Mouse (Mus musculus) megakaryocyte-erythroid progenitor cell, adult 5-6 weeks (primary cell): ENCODE measurements around the gene Mrps35. TPM values are rescaled to one million over a fixed set of nuclear protein-coding genes. Genes with fewer than 3 reads are reported as not detected.

ENCODE experiments used
- ATAC-seq: replicated peaks from 2 replicates; pipeline ENCODE4 v1.8.0; 2016; ENCODE audit warnings: mild to moderate bottlenecking, inconsistent platforms; ENCODE audit not compliant: severe bottlenecking, poor library complexity, low FRiP score, low TSS enrichment
- total RNA-seq, 2 experiments: library from RNA; stranded (forward) in 1 of 2; stranded (reverse) in 1 of 2; fragments of 200-1000, 215-1000 nt in 1 of 2; fragments of >200 nt in 1 of 2; fragmentation: Nextera tagmentation in 1 of 2; gene quantifications; 2 replicates each; pipeline ENCODE4 v1.2.3; 2014 to 2017

Mrps35 gene
- total RNA-seq, 2 experiments from 2014 or later = 94.4 to 115 TPM

GRCm38 (mm10) chr6:147024761-147025160 is 17.8 kb upstream of the Mrps35 start:
- no peak for ATAC-seq

DNA sequence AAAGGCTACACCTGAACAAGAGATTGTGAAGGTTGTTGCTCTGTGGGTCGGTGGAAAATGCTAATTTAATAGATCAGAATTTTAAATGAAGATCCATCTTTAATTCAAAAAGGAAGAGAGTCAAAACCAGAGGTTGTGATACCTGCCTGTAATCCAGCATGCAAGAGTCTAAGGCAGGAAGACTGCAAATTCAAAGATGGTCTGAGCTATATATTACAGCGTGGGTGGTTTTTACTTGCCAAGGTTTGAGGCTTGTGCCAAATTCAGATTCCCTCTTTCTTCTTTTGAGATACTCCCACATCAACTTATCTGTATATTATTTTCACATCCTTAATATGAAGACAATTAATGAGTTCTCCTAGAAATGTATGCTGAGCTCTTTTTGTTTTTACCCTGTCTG is 14.2 kb upstream of the Mrps35 start:
- no peak for ATAC-seq

DNA sequence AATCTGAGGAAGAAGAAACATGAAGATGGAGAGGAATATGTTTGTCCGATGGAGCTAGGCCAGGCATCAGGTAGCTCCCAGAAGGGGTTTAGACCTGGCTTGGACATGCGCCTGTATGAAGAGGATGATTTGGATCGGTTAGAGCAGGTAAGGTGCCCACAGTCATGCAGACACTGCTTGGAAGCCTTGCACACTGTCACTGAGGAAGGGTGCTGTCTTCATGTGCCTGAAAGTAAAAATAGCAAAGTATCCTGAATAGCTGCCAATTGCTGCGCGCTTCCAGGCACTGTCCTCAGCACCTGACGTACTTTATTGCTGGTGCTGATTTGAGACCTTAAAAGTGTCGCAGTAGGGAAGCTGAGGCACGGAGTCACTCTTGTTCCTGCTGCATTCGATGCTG is 13.0 kb upstream of the Mrps35 start:
- ATAC-seq = no peak

DNA sequence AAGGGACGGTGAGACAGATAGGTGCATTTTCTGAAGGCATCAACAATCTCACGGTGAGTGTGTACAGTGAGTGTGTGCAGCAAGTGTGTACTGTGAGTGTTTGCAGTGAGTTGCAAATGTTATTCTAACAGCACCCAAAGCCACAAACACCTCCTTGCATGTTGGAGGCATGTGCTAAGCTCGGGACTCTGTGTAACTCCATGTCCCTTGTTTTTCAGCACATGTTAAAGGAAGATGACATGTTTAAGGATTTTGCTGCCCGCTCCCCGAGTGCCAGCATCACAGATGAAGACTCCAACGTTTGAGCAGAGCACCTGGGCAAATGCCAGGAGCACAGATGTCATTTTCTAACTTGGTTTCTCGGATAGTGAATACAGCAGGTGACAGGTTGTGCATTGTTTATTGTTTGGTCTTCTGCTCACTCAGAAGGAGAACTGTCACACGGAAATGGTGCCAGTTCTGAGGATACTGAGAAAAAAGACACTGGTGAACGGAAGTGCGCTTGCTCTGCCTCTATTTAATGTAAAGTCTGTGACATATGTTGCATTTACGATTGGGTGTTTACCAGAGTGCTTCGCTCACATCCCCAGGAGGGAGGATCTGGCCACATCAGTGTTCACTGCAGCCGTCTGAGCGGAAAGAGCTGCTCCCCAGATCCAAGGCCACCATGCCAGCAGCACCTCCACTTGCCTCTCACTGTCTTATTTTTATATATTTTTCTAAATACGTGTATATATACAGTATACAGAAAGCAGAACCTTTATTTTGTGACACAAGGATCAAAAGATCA is 12.3 kb upstream of the Mrps35 start:
- no peak for ATAC-seq

GRCm38 (mm10) chr6:147032303-147032925 is 10.2 kb upstream of the Mrps35 start, which contains the start of gene Rep15:
Rep15 (plus strand) TSS chr6:147032584.
- ATAC-seq = no peak

GRCm38 (mm10) chr6:147043633-147044032 is 1.1 kb downstream of the Mrps35 start:
- no peak for ATAC-seq

GRCm38 (mm10) chr6:147049239-147049805 is 6.8 kb downstream of the Mrps35 start:
- ATAC-seq = no peak

DNA sequence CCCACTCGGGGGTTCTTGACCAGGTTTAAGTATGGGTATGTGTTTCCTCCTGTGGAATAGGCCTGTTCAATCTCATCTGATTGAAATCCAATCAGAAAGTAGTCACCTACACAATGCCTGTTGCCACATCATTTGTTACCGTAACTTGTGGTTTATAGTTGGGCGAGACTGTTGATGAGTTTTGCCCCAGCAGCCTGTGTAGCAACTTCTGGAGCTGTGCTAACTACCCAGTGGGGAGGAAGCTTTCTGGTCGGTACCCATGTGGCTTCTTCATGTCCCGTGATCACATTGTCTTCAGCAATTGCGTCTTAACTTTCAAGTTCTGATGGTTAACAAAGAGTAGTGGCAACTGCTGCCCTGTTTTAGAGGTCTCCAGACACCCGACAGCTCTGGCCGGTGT is 9.1 kb downstream of the Mrps35 start:
- ATAC-seq = no peak

GRCm38 (mm10) chr6:147052440-147052839 is 9.9 kb downstream of the Mrps35 start:
- ATAC-seq = no peak

DNA sequence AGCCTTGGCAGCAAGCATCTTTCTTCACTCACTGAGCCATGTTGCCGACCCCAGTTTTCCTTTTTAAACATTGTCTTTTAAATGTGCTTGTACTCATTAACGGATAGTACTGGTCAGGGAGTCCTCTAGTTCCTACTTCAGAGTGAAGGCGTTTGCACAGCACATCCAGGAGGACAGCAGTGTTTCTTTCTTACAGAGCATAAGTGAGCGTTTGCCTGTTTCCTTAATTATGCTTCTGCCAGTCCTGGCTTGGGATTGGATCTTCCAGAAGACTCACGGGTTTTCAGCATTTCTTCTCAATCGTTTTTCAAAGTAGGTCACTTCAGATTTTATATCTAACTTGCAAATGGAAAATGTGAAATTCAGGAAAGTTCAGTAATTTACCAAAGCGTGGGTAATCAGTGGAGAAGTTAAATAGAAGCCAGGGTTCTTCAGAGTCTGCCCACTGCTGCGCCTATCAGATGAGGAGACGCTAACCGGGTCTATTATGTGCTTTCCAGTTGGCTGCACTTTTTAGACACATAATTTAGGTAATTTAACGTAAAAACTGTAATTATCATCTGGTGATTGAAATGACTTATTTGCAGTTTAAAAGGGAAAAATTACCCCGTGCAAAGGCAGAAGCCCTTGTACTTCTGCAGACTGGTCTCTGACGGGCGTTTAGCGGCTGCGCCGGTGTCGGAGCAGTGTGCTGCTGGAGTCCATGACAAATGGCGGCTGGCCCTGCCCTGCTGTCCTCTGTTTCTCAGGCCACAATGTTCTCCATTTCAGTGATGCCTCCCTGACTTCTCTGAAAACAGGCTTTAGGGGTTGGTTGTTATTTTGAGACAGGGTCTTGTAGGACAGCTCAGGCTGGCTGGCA is 11.5 kb downstream of the Mrps35 start:
- ATAC-seq = no peak

DNA sequence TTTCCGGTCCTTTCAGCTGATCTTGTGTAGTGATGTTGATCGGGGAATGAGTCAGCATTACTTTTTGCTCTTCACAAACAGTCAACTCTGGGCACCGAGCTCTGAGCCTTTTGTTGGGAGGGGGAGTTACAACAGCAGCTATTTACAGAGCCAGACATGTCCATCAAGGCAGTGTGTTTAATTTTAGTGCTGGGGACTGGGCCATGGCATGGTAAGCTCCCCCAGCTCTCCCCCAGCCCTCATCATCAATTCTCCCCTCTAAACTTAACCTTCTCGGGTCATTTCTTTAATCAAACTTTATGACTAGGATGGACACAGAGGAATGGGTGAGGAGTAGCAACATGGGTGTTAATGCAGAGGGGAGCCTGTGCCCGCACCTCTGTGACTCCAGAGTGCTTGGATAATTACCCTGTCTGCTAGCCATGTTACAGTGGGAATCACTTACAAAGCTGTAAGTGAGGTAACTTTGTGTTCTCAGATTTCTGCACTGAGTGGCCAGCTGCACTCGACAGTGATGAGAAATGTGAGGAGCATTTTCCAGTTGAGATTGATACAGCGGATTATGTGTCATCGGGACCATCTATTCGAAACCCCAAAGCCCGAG is 12.9 kb downstream of the Mrps35 start:
- no peak for ATAC-seq

DNA sequence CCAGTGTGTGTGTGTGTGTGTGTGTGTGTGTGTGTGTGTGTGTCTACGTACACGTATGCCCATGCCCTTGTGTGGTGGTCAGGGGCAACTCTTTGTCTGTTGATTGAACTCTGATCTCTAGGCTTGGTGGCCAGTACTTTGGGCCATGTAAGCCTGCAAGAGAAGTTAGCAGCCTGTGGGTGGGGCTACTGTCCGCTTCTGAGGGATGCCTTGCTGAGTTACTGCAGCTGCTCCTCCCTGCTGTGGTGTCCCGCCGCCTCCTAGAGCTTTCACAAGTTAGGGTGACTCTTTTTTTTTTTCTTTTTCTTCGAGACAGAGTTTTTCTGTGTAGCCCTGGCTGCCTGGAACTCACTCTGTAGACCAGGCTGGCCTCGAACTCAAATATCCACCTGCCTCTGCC is 16.8 kb downstream of the Mrps35 start:
- no peak for ATAC-seq

DNA sequence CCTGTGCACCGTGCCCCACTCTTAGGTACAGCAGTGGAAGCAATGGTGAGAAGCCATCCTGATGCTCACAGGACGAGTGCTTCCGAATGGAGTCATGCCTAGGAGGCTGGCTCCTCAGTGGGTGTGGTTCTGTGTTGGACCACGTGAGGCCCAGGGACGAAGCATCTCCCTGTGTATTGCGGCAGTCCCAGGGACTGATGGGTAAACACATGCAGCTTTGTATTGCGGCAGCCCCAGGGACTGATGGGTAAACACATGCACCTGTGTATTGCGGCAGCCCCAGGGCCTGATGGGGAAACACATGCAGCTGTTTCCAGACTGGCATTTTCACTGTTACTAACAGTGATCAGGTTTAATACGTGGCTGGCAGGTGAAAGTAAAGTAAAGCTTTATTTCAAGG is 19.1 kb downstream of the Mrps35 start:
- ATAC-seq = no peak

DNA sequence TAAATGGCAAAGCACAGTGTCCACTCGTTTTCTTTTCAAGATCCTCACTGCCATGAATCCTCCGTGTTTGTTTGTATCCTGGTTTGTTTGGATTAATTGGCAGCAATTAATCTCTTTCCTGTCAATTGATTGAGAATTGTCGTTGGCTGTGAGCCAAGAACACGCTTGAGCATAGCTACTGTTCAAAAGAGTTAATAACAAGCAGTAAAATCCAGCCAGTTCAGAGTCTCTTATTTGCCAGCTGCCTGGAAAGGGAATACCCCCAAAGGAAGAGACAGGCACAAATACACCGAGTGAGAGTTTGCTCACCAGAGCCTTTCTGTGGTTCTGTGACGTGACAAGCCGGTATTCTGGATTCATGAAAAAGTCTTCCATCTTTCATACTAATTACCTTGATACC is 19.5 kb downstream of the Mrps35 start:
- no peak for ATAC-seq

DNA sequence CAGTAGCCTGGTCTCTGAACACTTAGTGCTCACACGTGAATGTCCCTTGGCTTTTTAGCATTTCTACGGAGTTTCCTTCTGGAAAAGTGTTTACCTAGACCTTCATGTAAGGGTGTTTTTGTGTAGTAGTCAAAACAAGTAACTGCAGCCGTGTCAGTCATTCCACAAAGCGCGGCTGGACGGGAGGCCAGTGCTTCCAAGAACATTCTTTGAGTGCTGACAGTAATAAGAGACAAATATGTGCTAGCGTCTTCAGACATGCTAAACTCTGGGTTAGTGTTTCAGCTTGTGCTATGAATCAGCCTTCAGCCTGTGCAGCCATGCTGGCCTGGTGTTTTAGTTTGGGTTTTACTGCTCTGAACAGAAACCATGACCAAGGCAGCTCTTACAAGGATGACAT is 20.1 kb downstream of the Mrps35 start:
- ATAC-seq = no peak

GRCm38 (mm10) chr6:147064226-147064943 is 21.8 kb downstream of the Mrps35 start:
- ATAC-seq = no peak

GRCm38 (mm10) chr6:147064944-147065261 is 22.3 kb downstream of the Mrps35 start:
- ATAC-seq = no peak

DNA sequence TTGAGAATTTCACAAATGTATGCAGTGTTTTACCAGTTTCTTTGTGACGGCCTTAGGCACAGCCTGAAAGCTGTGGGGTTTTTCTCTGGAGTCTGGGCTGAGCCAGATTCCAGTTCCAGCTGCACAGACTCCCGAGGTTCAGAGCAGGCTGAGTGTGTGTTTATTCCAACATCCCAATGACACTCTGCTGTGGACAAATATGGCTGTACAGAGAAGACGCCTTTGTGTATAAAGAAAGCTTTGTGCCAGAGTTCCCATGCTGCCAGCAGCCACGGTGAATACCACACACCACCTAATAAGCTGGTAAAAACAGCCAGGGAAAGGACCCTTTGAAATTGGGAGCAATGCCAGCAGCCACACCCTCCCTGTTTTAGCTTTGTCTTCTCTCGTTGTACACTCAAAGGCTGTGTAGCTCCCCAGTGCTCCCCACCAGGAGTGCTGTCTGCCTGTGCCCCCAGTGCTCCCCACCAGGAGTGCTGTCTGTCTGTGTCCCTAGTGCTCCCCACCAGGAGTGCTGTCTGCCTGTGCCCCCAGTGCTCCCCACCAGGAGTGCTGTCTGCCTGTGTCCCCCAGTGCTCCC is 33.3 kb downstream of the Mrps35 start:
- ATAC-seq = peak; percentile 75

DNA sequence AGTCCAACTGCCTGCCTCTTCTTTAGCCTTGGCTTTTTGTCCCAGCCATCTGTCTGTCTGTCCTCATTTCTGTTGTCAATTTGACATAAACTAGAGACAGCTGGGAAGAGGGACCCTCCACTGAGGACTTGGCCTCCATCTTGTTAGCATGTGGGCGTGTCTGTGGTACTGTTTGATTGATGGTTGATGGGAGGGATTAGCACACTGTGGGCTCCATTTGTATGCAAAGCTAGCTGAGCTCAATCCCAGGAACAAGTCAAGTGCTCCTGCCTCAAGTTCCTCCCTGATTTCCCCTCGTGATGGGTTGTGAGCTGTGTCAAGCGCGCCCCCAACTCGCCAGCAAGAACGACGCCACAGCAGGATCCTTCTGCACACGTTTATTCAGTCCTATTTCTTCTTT is 34.3 kb downstream of the Mrps35 start:
- ATAC-seq = no peak
